Mouse (Mus musculus): ENCODE measurements at regions not wholly inside any gene's neighbourhood (a gene's known extent, or its start where the extent isn't known, plus 50 kb on each side); places are given as distances from the start of the nearest gene placed in this dataset.

DNA sequence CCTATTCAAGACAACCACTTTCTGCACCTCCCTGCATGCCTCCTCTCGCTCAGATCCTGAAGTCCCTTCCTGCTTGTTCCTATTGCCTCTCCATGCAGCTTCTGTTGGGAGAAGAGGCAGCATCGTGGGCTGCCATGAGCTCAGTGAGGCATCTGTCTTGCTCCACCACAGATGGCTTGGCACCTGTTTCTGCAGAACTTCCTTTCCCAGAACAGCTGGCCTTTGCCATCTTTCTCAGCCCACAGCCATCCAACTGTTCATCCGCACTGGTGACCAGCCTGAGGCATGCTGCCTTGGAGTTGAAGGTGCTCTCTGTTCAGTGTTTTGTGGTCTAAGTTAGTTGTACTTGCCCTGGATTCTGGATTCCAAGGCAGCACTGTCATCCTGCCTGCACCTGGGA is 312.5 kb downstream of the Cmpk2 start:
- no peak for DNase-seq (ENCODE audit: low read depth, low spot score)

DNA sequence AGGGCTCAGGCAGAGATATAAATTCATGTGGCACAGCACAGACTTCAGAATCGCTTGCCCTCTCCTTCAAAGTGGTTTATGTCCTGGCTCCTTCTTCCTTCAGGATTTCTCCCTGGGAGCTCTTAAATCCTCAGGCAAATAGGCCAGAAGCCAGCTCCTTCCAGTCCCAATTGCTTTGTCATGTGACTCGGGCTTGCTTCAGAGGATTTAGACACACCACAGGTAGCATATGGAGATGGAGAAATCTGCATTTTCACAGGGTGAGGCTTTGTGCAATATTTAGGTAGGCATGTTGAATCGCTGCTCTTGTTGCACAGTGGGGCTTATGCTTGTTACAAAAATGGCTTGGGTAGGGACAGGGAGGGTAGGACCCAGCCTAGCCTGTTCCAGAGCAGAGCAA is 309.8 kb downstream of the Cmpk2 start:
- no peak for DNase-seq (ENCODE audit: low read depth, low spot score)

- DNase-seq (ENCODE audit: low read depth, low spot score), result no peak
Measured at GRCm38 (mm10) chr12:26776986-26777385, 308.0 kb downstream of the Cmpk2 start.

DNA sequence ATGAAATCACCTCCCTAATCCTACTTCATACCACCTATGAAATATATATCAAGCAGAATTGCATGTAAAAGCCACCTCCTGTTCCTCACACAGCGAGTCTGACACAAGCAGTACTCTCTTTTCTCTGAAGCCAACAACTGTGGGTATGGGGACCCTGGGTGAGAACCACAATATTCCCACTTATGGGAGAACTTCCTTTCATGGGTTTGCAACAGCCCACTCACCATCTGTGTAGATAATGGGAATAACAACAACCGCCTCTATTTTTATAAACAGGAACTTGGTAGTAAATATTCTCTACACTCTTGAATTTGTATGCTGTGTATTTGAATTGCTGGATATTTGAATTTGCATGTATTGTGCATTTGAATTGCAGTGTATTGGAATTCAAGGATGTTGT is 305.0 kb downstream of the Cmpk2 start:
- no peak for DNase-seq (ENCODE audit: low read depth, low spot score)

DNA sequence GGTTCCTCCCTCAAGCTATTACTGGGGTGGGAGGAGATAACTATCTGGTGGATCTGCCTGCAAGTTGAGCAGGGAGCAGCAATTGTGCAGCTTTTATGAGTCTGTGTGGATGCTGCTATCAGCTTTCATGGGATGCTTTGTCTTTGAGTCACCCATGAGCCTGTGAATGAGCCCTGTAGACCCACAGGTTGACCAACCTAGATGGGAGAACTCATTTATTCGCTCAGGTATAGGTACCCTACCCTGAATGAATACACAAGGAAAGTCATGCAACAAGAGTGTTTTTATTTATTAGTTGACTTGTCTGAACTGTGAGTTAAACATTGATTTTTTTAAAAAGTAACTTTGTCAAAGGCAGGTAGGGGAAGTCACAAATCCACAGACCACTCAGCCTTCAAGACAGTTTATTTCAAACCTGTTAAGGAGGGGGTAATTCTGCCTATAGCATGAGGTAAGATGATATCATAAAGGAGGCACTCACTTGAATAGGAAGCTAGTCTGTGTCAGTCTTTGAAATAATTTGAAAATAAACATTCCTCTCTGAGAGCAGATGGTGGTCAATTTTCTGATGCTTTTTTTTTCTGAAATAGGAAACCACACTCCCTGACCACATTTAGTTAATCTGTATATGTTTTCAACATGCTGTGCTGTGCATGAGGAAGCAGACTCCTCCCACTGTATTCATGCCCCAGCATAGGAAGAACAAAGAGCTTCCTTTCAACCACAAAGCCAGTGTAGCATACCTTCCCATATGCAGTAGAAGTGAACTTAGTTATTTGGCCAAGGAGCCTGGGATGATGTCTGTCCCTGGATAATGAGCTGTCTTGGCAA is 302.0 kb downstream of the Cmpk2 start:
- DNase-seq (ENCODE audit: low read depth, low spot score), result no peak

DNA sequence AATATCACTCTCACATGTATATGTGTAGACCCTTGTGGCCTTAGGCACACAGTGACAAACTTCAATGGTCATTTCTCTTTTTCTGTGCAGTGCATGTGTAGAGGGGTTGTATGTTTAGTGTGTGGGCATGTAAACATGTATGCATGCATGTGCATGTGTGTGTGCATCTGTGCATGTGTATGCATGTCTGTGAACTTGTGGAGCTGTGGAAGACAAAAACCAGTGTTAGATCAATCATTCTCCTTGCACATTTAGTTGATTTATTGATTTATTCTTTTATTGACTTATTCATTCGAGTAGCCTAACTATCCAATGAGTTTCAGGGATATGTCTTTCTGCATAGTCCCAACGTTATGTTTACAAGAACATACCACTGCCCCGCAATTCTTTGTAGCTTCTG is 298.5 kb downstream of the Cmpk2 start:
- DNase-seq (ENCODE audit: low read depth, low spot score), result no peak

GRCm38 (mm10) chr12:26758657-26759325 is 289.8 kb downstream of the Cmpk2 start:
- no peak for DNase-seq (ENCODE audit: low read depth, low spot score)

DNA sequence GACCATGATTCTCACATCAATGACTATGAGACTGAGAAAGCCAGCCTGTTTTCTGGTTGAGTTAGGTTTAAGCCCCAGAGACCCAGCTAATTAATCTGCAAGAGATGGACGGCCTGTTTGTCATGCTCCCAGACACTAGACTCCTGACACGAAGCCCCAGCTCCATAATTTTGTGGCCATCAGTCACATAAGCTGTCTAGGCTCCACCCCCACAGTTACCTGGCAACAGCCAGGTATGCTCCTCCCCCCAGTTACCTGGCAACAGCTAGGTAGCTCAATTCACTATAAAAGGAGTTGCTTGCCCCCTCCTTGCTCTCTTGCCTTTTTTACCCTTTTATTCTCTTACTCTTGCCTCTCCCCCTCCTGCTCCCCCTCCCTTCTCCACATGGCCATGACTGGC is 287.3 kb downstream of the Cmpk2 start:
- DNase-seq (ENCODE audit: low read depth, low spot score), result no peak

- no peak for DNase-seq (ENCODE audit: low read depth, low spot score)
Measured at GRCm38 (mm10) chr12:26754611-26755010, 285.6 kb downstream of the Cmpk2 start.

DNA sequence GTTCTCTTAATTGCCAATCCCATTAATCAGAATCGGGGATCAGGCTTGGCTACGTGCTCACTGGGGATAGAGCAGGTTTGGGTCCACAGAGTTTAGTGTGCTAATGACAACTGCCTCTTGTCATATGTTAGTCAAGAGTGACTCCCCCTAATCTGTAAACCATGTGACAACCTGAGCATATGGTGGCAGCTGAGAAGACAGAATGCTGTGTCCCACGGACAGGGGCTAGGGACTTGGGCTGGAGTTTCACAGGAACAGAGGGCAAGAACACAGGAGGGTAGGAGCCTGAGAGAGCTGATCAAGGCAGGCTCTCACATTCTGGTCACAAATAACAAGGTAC is 265.5 kb downstream of the Cmpk2 start:
- DNase-seq (ENCODE audit: low read depth, low spot score), result no peak

DNA sequence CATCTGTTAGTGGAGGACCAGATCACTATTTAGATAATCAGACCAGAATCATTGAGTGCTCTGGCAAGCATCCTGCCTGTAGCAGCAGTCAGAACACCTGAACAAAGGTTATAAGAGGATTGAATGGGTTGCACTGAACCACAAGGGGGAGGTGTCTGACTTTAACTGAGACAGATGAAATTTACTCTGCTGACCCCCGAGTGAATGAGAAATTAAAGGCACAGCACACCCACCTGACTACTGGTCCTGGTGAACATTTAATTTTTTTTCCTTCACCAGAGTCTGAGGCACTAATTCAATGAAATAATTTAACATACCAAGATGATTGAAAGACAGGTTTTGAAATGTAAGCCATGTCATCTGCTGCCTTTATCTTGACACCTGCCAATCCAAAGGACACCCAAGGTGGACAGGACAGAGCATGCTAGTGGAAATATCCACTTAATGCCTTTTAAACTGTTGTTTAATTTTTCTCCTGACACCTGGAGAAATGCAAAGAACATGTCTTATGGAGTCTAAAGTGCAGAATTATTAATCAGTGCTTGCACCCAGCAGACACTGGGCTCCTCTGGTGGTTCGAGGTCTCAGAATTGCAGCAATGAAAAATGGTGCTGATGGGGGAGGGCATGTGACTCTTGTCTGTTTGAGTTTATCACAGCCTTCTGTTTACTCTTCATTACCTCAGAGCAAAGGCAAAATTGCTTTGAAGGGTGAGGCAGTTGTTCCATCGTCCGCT is 265.0 kb downstream of the Cmpk2 start:
- peak; percentile 71 for DNase-seq (ENCODE audit: low read depth, low spot score)

GRCm38 (mm10) chr12:26723399-26723798 is 254.4 kb downstream of the Cmpk2 start:
- DNase-seq (ENCODE audit: low read depth, low spot score), result peak; percentile 26

GRCm38 (mm10) chr12:26698838-26699237 is 229.8 kb downstream of the Cmpk2 start:
- no peak for DNase-seq (ENCODE audit: low read depth, low spot score)

- DNase-seq (ENCODE audit: low read depth, low spot score), result no peak
Measured at GRCm38 (mm10) chr12:26688048-26688447, 219.0 kb downstream of the Cmpk2 start.

- DNase-seq (ENCODE audit: low read depth, low spot score), result no peak
Measured at GRCm38 (mm10) chr12:26680568-26680947, 211.6 kb downstream of the Cmpk2 start.

DNA sequence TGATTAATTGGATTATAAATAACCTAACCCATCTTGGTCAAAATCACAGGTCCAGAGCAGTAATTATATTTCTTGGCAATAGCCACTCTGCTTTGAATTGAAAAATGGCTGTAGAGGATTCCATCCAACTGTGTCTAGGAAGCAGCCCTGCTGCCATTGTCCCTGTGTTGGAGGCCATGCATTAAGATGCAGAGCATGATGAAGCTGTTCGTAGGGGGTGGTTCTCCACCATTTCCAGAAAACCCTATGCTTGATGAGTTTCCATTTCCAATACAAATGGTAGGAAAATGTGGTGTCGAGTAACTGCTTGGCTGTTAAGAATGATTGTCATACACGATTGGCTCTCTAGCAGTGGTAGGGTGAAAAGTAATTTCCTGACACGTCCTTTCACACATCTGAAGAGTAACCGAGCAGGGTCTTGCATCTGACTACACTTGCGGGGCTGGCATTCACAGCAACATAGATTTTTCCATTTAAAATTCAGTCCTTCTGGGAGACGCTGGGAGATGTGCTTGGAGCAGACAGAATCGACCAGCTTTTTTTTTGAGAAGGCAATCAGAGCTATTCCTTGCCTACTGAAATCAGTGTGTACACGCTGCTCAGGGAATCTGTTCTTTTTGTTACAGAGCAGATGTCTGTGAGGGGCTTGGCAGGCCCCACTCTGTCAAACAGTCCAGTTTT is 211.0 kb downstream of the Cmpk2 start:
- DNase-seq (ENCODE audit: low read depth, low spot score), result no peak

- no peak for DNase-seq (ENCODE audit: low read depth, low spot score)
Measured at GRCm38 (mm10) chr12:26665466-26665865, 196.5 kb downstream of the Cmpk2 start.

DNA sequence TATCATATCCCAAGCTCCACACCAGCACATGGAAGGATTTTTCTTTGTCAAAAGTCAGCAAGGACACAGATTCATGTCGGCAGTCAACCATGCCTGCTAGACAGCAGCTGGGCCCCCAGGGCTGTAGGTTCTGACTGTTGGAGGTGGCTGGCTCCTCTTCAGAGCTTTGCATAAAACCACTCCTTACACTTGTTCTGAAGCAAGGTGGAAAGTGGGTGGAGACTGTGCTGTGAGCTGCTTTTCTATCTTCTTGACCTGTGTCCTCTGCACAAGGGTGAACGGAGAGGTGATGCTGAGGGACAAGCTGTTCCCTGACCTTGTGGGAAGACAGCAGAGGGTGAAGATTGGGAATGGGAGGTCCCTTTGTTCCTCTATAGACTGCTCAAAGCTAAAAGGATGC is 185.2 kb downstream of the Cmpk2 start:
- no peak for DNase-seq (ENCODE audit: low read depth, low spot score)

GRCm38 (mm10) chr12:26653781-26654180 is 184.8 kb downstream of the Cmpk2 start:
- peak; percentile 75 for DNase-seq (ENCODE audit: low read depth, low spot score)

DNA sequence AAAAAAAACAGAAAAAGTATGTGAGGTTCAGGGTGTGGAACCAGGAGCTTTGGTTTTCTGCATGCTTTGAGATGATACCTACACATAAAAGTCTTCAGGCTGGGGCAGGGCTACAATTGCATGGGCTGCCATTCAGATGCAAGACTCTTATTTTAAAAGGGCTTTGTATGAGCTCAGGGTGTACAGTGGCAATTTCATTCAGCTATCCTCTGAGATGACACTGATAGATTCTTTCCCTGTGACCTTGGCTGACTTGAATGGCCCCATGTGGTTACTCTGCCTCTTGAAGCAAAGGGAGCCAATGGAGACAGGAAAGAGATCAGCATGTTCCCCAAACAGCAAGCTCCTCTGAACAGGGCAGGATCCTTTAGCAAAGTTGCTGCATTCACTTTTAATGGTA is 177.1 kb downstream of the Cmpk2 start:
- no peak for DNase-seq (ENCODE audit: low read depth, low spot score)

GRCm38 (mm10) chr12:26635665-26636241 is 166.7 kb downstream of the Cmpk2 start:
- DNase-seq (ENCODE audit: low read depth, low spot score), result no peak

GRCm38 (mm10) chr12:26635253-26635652 is 166.2 kb downstream of the Cmpk2 start:
- DNase-seq (ENCODE audit: low read depth, low spot score), result no peak

All from forelimb bud, embryonic 11.5 days (tissue).